Mouse (Mus musculus) thymus, postnatal 4 days (tissue): ENCODE measurements around the gene Camta2.

ENCODE experiments used
- DNase-seq: peaks from one replicate; pipeline ENCODE4 v3.0.0; 2021

The Camta2 gene

DNA sequence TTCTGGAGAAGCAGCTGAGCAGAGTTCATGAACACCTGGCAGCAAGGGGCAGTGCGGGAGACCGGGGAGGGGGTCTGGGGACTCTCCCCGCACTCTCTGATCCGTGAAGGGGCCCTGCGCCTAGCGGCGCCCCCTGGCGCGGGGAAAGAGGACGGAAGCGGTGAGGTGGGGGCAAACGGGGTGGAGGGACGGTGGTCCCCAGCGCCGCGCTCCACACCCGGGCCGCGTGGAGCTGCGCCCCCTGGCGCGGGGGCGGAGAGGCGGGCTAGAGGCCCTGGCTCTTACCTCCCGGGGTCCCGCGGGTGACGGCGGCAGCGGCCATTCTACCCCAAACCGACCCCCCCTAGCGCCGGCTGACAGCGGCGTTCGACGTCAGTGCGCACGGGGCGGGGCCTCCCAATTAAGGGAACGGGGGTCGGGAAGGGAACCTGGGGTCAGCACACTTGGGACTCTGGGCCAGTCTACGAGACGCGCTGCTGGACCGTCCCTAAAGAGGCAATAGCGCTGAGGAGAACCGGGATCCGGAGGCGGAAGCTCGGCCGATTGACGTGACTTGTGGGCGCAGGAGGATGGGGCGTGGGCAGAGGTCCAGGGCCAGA, at the start of gene Camta2:
Gene Camta2 (minus strand): TSS at position 505 of the 599 bp plus-strand sequence.
- peak; percentile 95 for DNase-seq

DNA sequence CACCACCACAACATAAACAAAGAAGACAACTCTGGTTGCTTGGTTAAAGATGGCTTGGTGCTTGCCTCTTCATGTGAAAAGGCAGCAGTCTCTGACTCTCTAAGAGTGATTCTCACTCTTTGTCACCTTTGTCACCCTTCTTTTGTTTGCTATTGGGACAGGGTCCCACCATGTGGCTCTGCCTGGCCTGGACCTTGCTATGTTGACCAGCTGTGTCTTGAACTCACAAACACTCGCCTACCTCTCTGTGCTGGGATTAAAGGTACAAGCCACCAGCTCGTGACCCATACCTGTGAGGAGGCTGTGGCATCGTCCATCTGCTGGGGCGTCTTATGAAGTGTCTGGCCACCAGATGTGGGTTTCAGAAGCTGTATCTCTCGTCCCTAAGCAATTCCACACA, 45.4 kb upstream of the Camta2 start:
- no peak for DNase-seq

DNA sequence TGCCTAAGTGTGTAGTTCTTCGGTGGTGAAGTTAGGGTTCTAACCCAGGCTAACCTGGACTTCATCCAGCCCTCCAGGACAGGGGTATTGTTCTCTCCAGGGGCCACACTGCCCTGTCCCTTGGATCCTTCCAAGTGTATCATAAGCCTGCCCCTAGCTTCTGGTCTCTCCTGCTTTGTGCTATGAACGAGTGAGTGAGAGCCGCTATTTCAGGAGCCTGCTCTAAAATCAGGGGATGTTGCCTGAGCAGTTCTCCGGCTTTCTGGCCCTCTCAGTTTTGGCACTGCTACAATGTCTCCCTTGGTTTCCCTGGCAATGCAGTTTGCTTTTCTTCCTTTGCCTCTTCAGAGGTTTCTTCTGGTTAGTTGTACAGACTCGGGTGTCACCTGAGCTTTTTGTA, 43.3 kb upstream of the Camta2 start:
- no peak for DNase-seq

DNA sequence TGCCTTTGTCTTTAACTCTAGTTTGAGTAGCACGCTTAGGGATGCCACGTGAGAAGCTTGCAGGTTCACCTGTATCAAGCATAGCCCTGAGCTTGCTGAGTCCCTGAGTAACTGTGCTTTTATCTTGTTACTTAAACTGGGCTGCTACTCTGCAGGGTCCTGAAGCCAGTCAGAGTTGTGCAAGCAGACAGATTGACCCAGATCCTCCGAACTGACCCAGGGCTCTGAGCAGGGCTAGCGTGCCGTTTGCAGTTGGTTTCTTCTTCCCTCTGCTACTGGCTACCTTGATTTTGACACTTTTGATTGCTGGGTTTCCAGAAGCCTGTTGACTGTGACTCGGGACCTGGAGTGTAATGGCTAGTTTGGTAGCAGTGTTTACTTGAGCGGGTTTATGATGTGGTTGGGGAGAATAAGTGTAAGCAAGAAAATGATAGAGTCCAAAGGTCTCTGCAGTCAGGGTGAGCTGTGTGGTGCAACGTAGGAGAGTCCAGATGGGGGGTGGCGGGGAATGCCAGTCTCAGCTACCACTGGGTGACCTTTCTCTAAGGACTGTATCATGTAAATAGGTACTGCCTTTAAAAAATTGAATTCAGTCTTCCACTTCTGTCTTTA, 42.6 kb upstream of the Camta2 start:
- no peak for DNase-seq

DNA sequence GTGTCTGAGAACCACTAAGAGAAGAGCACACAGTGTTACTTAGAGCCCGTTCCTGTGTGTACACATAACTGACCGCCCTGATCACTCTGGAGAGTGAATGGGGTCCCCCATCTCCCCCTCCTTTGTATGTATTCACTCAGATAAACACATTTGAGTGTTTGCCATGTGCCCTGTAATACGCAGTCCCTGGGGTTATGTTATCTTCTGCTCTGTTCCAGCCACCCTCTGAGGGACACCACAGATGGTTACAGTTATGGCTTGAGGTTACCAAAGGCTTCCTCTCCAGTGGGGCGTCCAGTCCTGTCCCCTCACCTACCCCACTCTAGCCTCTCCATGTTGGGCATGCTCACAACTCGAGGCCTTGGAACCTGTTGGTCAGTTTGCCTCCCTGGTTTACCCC, 39.5 kb upstream of the Camta2 start:
- DNase-seq, result no peak

DNA sequence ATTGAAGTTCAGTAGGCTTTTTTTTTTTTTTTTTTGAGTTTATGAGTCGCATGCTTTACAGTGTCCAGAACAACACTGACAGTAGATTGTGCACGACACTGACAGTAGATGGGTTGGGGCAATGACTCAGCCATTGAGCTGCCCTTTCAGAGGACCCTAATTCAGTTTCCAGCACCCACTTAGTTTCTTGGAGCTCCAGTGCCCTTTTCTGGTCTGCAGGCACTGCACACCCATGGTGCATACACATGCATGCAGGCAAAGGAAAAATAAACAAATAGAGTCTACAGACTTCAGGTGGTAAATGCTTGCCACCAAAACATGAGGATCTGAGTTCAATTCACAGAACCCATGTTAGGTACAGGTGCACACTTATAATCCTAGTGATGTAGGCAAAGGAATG, 38.7 kb upstream of the Camta2 start:
- no peak for DNase-seq

DNA sequence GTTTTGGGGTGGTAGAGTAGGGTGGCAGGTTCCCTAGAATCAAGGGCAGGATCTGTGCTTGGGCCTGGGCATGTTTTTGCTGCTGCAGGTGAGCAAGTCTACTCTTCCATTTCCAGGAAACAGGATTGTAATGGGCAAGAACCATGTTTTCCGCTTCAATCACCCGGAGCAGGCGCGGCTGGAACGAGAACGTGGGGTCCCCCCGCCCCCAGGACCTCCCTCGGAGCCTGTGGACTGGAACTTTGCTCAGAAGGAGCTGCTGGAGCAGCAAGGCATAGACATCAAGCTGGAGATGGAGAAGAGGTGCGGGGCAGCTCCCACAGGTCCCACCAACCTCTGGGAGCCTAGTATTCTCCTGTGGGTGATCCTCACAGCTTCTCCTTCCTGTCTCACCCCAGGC, 36.8 kb upstream of the Camta2 start:
- no peak for DNase-seq

DNA sequence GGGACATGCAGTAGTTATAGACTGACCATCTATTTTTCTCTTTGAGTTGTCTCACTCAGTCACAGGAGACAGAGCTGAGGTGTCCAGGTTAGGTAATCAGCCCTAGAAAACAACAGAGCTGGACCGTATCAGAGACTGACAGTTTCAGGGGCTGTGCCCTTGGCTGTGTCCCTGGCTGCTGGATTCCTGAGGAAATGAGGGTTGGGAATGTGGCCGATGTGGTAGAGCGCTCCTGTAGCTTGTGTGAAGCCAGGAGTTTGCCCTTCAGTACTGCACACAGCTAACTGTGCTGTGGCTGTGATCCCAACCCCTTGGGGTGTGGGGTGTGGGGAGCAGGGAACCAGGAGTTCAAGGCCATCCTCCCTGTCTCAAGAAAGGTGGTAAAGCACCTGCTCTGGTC, 33.2 kb upstream of the Camta2 start:
- DNase-seq, result no peak

DNA sequence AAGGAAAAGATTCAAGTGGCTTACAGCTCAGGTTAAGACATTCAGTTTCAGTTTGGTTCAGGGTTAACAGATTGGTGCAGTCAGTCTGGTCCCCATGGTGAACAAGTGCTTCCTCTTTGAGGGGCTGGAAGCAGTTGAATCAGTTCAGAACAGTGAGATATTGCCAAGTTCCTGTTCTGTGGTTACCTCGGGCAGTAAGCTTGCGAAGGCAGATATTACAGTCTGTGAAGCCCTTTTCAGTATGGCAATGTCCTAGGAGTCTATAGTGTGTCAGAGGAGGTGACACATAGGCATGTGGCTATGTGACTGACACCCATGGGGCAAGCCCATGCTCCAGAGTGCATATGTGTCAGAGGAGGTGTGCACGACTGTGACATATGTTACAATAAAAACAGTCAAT, 32.7 kb upstream of the Camta2 start:
- no peak for DNase-seq

DNA sequence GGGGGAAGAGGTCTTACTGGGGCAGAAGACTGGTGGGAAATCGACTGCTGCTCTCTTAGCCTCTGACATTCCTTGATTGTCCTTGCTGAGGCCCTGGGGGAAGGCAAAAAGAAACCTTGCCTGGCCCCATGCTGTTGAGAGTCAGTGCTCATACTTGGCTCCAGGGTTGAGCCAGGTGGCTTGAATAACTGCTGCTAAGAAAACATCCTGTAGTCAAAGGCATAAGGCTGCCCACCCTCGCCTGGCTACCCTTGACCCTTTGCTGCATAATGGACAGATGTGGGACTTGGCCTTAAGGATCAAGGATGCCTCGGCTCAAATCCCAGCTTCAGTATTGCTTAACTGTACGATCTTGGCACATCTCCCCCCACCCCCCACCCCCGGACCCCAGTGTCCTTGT, 30.6 kb upstream of the Camta2 start:
- no peak for DNase-seq

DNA sequence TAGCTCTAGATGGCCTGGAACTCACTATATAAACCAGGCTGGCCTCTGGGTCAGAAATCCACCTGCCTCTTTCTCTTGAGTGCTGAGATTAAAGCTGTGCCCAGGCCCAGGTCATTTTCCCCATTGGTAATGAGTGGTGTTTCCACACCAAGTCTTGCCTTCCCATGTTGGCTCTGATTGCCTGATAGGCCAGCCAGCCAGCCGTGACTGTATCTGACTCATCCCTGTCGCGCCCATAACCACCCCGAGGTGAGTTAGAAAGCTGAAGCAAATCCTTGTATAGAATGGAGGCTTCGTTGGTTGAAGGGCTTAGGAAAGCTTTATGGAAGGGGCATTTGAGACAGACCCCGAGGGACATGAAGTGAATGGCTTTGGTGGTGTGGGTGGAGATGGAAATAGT, 27.9 kb upstream of the Camta2 start:
- DNase-seq, result no peak

DNA sequence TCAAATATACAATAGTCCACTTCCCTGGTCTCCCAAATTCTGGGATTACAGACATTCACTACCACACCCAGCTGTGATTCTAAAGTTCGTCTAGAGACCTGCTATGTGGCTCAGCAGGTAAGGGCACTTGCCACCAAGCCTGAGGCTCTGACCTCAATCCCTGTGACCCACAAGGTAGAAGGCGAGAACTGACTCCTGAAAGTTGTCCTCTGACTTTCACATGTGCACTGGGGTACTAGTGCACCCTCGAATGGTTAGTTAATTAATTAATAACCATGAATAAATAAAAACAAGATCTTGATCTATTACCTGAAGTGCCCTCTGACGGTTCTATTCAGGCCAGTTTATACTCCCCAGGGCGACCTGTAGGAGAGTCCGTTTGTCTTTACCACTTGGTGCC, 25.3 kb upstream of the Camta2 start:
- DNase-seq, result no peak

DNA sequence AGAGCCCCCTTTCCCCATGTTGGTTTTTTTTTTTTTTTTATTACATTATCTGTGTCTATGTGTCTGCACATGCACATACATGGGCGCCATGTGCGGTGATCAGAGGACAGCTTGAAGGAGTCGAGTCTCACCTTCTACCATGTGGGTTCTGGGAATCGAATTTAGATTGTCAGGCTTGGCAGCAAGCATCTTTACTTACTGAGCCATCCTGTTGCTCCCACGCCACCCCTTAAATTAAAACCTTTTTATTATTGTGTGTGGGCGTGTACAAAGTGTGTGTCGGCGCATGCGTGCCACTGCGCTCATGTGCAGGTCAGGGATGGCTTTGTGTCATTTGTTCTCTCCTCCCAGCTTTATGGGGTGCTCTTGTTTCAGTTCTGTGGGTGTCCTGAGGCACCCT, 23.1 kb upstream of the Camta2 start:
- no peak for DNase-seq

DNA sequence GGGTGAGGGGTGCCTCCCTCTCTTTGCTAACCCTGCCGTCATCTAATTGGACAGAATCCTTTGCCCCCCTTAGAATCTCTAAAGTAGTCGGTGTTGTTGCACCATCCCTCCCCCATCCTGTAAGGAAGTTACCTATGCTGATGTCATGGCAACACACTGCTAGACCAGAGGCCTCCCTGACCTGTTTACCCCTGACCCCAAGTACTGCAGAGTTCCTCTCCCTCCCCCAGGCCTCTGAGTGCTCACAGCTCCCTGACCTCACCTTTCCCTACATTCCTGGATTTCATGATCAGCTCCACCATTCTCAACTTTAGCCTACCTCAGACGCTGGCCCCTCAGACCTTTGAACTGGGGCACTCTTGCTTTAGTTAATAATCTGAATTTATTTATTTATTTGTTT, 18.2 kb upstream of the Camta2 start:
- no peak for DNase-seq

DNA sequence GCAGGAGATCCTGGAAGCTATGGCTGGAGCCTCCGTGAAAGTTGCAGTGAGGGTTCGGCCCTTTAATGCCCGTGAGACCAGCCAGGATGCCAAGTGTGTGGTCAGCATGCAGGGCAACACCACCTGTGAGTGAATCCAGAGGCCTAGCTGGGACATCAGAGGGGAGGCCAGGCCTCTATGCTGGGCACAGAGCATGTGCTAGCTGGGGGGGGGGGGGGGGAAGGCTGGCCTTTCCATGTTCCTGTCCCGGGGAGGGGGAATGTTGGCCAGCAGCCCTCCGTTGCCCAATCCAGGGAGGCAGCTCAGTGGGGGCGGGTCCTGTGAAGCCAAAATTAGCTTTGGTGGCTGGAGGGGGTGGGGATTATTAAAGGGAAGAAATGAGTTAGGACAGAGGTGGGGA, 14.9 kb upstream of the Camta2 start:
- DNase-seq, result no peak

DNA sequence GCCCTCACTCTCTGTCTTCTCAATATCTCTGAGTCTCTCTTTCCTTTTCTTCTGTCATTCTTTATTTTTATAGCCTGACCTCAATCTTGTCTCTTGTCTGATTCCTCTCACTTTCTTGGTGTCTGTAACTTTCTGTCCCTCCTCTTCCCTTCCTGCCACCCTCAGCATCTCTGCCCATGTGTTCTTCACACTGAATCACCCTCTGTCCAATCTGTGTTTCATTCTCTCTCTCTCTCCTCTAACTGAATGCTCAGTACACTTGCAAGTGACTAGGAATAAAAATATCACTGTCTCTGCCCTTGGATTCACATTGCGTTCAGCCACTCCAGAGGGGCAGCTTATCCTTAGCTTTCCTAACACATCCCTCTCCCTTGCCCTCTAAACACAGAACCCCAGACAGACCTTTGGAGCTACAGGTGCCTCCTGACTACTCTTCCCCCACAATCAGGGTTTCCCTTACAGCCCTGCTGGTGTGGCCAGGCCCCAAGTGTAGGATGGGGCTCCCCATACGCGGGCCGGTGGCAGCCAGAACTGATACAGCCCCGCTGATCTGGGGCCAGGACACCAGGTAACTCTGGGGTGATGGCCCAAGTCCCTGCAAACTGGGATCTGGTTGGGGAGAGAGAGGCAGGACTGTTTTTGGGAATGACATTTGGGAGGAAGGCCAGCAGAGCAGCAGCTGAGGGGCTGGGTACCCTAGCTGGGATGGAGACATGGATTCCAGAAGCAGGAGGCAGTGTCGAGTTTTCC, 14.3 kb upstream of the Camta2 start:
- no peak for DNase-seq

DNA sequence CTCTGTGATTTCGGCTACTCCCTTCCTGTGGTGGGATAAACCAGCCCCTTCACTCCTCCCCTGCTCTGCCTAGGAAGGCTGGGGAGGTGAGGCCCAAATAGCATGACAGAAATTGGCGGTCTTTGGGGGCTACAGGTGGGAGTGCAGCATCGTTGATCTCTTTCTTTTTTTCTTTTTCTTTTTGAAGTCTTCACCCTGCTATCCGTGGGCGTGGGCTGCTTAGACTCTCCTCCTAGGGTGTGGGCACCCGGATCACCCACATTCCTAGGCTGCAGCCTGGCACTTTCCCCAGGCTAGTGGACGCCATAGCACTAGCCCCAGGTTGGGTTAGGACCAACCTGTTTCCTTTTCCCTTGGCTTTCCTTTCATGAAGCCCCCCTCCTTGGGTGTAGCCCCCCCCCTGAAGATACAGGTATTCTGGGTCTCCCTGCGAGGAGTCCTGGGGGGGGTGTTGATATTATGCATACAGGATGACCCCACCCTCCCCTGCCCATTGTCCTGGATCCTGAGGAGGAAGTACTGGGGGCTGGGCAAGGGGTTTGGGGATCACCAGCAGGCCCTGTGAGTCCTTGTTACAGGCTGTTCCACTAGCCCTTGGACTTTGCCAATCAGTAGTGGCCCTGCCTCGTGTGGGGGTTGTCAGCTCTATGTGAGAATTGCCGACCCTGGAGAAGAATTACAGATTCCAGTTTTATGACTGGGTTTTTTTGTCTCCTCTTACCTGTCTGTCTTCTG, 13.5 kb upstream of the Camta2 start:
- DNase-seq, result peak; percentile 26

DNA sequence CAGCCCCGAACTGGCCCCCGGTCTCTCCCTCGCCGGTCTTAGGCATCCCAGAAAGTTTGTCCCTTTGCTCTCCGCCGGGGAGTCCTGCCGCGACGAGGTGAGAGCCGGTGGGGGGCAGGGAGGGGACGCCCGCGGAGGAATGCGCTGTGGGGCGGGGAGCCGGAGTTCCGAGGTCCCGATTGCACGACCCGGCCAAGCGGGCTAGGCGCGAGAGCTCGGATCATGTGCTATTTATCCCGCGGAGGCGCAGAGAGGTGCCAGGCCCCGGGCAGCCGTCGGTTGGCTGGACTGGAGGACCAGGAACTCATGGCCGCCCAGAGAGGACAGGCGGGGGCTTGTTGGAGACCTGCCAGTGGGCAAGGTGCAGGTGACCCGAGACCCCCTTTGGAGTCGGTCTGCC, 12.7 kb upstream of the Camta2 start:
- peak; percentile 74 for DNase-seq

DNA sequence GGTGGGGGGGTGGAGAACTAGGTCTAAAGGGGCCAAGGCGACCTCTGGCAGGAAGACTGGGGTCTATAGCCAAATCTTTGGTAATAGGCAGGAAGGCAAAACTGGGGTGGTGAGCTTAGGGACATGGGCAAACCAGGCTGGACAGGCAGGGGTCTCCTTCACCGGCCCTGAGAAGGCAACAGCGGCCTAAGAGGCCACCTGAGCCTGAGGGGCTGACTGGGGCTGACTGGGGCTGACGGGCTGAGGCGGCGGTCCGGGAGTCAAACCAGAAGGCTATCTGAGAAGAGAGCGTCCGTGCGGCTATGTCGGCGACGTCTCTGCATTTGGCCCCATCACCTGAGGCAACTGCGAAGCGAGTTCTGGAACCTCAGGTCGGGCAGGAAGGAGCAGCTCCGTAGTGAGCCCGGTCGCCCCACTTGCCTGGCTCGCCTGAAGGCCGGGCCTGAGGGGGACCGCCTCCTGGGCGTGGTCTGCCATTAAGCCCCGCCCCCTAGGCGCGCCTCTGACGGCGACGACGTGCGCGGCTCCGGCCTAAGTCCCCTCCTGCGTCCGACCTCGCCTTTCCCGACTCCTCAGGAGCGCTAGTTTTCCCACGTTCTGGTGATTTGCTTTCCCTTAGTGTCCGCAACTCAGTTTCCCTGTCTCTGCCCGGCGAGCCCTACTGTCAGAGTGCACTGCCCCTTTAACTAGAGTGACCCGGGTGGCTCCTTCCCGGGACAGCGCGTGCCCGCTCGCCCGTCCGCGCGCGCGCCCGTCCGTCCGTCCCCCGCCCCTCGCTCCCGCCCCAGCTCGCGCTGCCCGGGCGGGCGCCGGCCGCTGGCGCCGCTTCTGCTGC, 12.0 kb upstream of the Camta2 start, which contains the start of the genes Inca1 and Kif1c:
Gene Inca1 (minus strand): TSS at position 434 of the 835 bp plus-strand sequence.
Gene Kif1c (plus strand): TSS at position 827 of the 835 bp plus-strand sequence.
- DNase-seq, result peak; percentile 98

DNA sequence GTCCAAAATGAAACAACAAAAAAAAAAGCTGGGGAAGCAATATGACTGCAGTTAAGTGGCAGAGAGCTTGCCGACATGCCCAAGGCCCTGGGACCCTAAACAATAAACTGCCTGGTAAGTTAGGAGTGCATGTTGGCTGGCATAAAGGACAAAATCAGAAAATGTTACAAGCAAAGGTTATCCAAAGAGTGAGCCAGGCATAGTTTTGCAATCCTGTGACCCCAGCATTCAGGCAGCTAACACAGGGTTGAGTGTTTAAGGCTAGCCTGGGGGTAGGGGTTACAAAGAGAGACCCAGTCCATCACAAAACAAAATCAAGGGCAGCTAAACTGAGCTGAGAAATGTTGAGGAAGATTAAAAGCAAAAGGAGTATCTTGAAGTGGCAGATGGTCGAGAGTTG, 11.1 kb upstream of the Camta2 start:
- no peak for DNase-seq

DNA sequence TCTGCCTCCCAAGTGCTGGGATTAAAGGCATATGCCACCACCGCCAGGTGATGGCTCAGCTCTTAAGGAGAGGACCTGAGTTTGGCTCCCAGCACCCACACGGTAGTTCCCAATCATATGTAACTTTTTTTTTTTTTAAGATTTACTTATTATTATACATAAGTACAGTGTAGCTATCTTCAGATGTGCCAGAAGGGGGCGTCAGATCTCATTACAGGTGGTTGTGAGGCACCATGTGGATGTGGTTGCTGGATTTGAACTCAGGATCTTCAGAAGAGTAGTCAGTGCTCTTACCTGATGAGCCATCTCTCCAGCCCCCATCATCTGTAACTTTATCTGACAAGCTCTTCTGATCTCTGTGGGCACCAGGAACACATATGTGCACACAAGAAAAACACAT, 9.5 kb upstream of the Camta2 start:
- DNase-seq, result peak; percentile 39

DNA sequence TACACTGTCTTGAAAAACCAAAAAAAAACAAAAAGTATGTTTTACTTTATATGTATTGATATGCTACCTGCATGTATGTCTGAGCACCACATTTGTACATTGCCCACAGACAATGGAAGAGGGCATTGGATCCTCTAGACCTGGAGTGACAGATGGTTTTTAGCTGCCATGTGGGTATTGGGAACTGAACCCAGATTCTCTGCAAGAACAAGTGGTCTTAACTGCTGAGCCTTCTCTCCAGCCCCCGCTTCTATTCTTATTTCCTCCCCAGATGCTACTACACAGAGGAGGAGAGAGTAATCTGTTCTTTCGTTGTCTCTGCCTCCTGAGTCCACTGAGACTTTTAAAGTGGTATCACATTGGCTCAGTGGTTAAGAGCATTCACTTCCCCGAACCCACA, 5.6 kb upstream of the Camta2 start:
- DNase-seq, result no peak

DNA sequence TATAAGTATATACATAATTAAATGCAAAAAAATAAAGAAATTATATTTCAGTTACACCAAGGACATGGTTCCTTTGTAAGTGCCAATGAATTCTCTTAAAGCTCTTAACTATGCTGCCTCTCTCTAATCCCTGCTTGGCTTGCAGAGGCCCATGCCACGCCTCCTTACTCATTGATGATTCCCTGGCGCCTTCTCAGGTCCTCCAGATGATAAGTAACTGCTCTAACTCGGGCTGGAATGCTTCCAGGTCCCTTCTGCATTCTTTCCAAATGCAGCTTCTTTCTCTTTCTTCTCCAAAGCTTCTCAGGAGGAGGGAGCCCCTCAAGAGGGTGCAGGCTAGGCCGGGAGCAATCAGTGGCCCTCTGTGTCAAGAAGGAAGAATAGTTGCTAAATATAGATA, 1.7 kb upstream of the Camta2 start:
- no peak for DNase-seq
